Mouse (Mus musculus) MEL (cell line): ENCODE data around the gene Plxnd1. TPM values are rescaled to one million over a fixed set of nuclear protein-coding genes. Genes with fewer than 3 reads are reported as not detected.
A peak's percentile ranks its signal among the peaks of the same experiment; 100 is the strongest.

Experiments used
- DNase-seq: peaks from one replicate; pipeline ENCODE4 v3.0.0; 2011; ENCODE audit warnings: low read depth, low spot score
- H3K27ac ChIP-seq: 2 replicates; pipeline ENCODE4 v1.5.1; 2012; ENCODE audit warnings: low read depth, mild to moderate bottlenecking, control low read depth, low read length, moderate library complexity; ENCODE audit not compliant: control insufficient read depth
- H3K27me3 ChIP-seq, 2 experiments: fragments of 150-350 bp in 1 of 2; sonication (generic) in 1 of 2; 2 replicates each; pipeline ENCODE4 v1.6.1; 2012; ENCODE audit warnings: low read length in 2 of 2, mild to moderate bottlenecking in 2 of 2, improper control_type of control experiment in 1 of 2, moderate library complexity in 1 of 2; ENCODE audit not compliant: insufficient read depth in 2 of 2, control insufficient read depth in 1 of 2
- H3K36me3 ChIP-seq, 2 experiments: 2 replicates each; pipeline ENCODE4 v1.6.1; 2012 to 2014; ENCODE audit warnings: low read length in 2 of 2, improper control_type of control experiment in 1 of 2, inconsistent platforms in 1 of 2, mild to moderate bottlenecking in 1 of 2; ENCODE audit not compliant: insufficient read depth in 2 of 2, control insufficient read depth in 1 of 2
- H3K4me1 ChIP-seq, 2 experiments: fragments of 150-350 bp in 1 of 2; sonication (generic) in 1 of 2; 2 replicates each; pipeline ENCODE4 v1.6.1; 2012; ENCODE audit warnings: low read length in 2 of 2, improper control_type of control experiment in 1 of 2, mild to moderate bottlenecking in 1 of 2; ENCODE audit not compliant: insufficient read depth in 2 of 2, control insufficient read depth in 1 of 2
- H3K4me3 ChIP-seq, 2 experiments: fragments of 150-350 bp in 1 of 2; sonication (generic) in 1 of 2; 2 replicates each; pipeline ENCODE4 v1.5.1; 2012; ENCODE audit warnings: low read depth in 2 of 2, low read length in 2 of 2, mild to moderate bottlenecking in 2 of 2, moderate library complexity in 2 of 2, control low read depth in 1 of 2, improper control_type of control experiment in 1 of 2; ENCODE audit not compliant: control insufficient read depth in 1 of 2, insufficient read depth in 1 of 2
- H3K79me2 ChIP-seq: 2 replicates; pipeline ENCODE4 v1.6.1; 2012; ENCODE audit warnings: mild to moderate bottlenecking, low read length, moderate library complexity; ENCODE audit not compliant: control insufficient read depth, poor library complexity, insufficient read depth
- H3K9ac ChIP-seq: 2 replicates; pipeline ENCODE4 v1.6.1; 2012; ENCODE audit warnings: low read depth, mild to moderate bottlenecking, control low read depth, low read length, moderate library complexity; ENCODE audit not compliant: control insufficient read depth, poor library complexity, severe bottlenecking
- H3K9me3 ChIP-seq: fragments of 150-350 bp; sonication (generic); replicated peaks from 2 replicates; pipeline ENCODE4 v1.6.1; 2012; ENCODE audit warnings: mild to moderate bottlenecking, low read length, improper control_type of control experiment, moderate library complexity; ENCODE audit not compliant: insufficient read depth
- GABPA ChIP-seq: IDR thresholded peaks from 2 replicates; pipeline ENCODE4 v1.6.1; 2012; ENCODE audit warnings: low read depth, mild to moderate bottlenecking, inconsistent platforms, low read length, improper control_type of control experiment, moderate library complexity
- MAZ ChIP-seq: IDR thresholded peaks from 2 replicates; pipeline ENCODE4 v1.6.1; 2012; ENCODE audit warnings: low read depth, mild to moderate bottlenecking, inconsistent platforms, low read length, improper control_type of control experiment
- MEF2A ChIP-seq: IDR thresholded peaks from 2 replicates; pipeline ENCODE4 v1.6.1; 2014; ENCODE audit warnings: low read depth, mild to moderate bottlenecking, inconsistent platforms, low read length, improper control_type of control experiment; ENCODE audit not compliant: poor library complexity, insufficient replicate concordance, severe bottlenecking; ENCODE audit errors: extremely low read depth
- MXI1 ChIP-seq: IDR thresholded peaks from 2 replicates; pipeline ENCODE4 v1.6.1; 2011; ENCODE audit warnings: mild to moderate bottlenecking, low read depth, low read length, improper control_type of control experiment
- POLR2A ChIP-seq, 2 experiments: IDR thresholded peaks; 2 replicates each; pipeline ENCODE4 v1.6.1; 2011 to 2012; ENCODE audit warnings: low read length in 2 of 2, mild to moderate bottlenecking in 2 of 2, control low read depth in 1 of 2, improper control_type of control experiment in 1 of 2, low read depth in 1 of 2, moderate library complexity in 1 of 2; ENCODE audit not compliant: control insufficient read depth in 1 of 2, insufficient read depth in 1 of 2, poor library complexity in 1 of 2
- SIN3A ChIP-seq: IDR thresholded peaks from 2 replicates; pipeline ENCODE4 v1.6.1; 2012; ENCODE audit warnings: low read length, improper control_type of control experiment, inconsistent platforms
- TAL1 ChIP-seq: IDR thresholded peaks from 2 replicates; pipeline ENCODE4 v1.6.1; 2012; ENCODE audit warnings: mild to moderate bottlenecking, inconsistent platforms, low read length, moderate library complexity, mixed read lengths
- TBP ChIP-seq: IDR thresholded peaks from 2 replicates; pipeline ENCODE4 v1.8.0; 2011; ENCODE audit warnings: low read depth, low read length, improper control_type of control experiment
- USF1 ChIP-seq: IDR thresholded peaks from 2 replicates; pipeline ENCODE4 v1.6.1; 2014; ENCODE audit warnings: low read depth, mild to moderate bottlenecking, inconsistent platforms, low read length, improper control_type of control experiment, moderate library complexity
- USF2 ChIP-seq, 2 experiments: IDR thresholded peaks; 2 replicates each; pipeline ENCODE4 v1.6.1; 2011 to 2012; ENCODE audit warnings: improper control_type of control experiment in 2 of 2, low read length in 2 of 2, borderline replicate concordance in 1 of 2, inconsistent platforms in 1 of 2, low read depth in 1 of 2, mild to moderate bottlenecking in 1 of 2; ENCODE audit not compliant: insufficient read depth in 1 of 2
- ZKSCAN1 ChIP-seq: IDR thresholded peaks from 2 replicates; pipeline ENCODE4 v1.6.1; 2012; ENCODE audit warnings: low read depth, mild to moderate bottlenecking, inconsistent platforms, low read length, improper control_type of control experiment, moderate library complexity
- ZNF384 ChIP-seq: IDR thresholded peaks from 2 replicates; pipeline ENCODE4 v1.6.1; 2012; ENCODE audit warnings: low read depth, mild to moderate bottlenecking, inconsistent platforms, low read length, improper control_type of control experiment
- polyA plus RNA-seq, 2 experiments: library from polyadenylated mRNA; stranded (reverse) in 1 of 2; unstranded in 1 of 2; fragments of >175 nt in 1 of 2; fragments of >200 nt in 1 of 2; gene quantifications; 2 replicates each; pipeline versions ENCODE4 v1.2.1 to v1.2.4; 2012; ENCODE audit warnings: low replicate concordance in 2 of 2, low read depth in 1 of 2; ENCODE audit not compliant: insufficient read length in 2 of 2, insufficient read depth in 1 of 2, missing spikeins in 1 of 2
- total RNA-seq: library from RNA; depleted of rRNA; stranded (reverse); fragments of 300-350 nt; gene quantifications from 2 replicates; pipeline ENCODE4 v1.2.3, GENCODE M21; 2012

Gene Plxnd1
- total and polyA plus RNA-seq, 3 experiments = 4.8 to 19.2 TPM; not detected in 1

DNA sequence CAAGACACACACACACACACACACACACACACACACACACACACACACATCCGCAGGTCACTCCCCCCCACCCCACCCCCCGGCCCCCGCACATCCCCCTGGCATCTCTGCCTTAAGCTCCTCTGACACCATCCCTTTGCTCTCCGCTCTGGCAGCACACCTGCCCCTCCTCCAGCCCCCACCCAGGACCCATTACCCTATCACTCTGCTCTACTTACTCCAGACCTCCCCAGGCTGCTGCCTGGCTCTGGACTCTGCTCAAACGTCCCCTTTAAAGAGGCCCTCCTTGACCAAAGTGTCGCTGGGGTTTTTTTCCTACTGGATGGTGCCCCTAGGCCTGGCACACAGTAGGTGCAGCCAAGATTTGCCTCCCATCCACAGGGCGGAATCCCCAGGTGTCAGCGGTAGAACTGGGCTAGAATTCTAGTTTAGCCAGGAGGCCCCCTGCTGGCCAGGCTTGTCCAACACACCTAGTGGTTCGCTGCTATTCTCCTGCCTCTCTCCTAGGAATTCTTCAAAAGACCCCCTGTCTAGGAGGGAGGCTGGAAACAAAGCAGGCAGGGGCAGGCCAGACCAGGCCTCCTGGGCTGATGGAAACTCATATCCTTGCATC, 12.9 kb upstream of the Plxnd1 start (continued):
- TF ChIP-seq USF2 (IDR thresholded peaks at IDR 0.05; ENCODE audit: borderline replicate concordance in 1 of 2, insufficient read depth in 1 of 2, low read depth in 1 of 2, low read length in 2 of 2) = no peak

DNA sequence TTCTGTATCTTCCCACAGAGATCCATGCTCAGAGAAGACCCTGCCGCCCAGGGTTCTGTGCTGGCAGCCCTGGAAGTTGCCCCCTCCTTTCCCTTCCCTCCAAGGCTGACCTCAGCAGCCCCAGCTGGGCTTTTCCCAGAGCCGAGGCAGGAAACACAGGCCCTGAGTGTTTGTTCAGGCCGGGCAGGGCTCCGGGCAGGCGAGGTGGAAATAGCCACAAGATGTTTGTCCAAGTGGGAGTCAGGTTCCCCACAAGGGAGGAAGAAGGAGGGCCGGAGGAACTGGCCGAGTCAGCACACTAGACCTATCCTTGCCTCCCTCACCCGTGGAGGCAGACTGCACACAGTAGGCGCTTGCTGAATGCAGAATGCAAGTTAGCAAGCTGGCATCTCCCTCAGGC, 11.9 kb upstream of the Plxnd1 start:
- TF ChIP-seq ZKSCAN1 = peak; percentile 39; the same call in 1 of the 2 replicates
- no peak for TF ChIP-seq TAL1
- Histone ChIP-seq H3K9ac (no peak overlapping the region), H3K9me3 (no peaks in the 10 kb centered on the region), H3K4me3 (no peak overlapping the region), H3K36me3 (no peaks in the 10 kb centered on the region), H3K27me3 (no peaks in the 10 kb centered on the region), H3K27ac (no peak overlapping the region), H3K79me2 (no peaks in the 10 kb centered on the region), H3K4me1 (0 out of 4 replicates have a peak, but pooled peaks cover 0 to 4% of the 10 kb centered on the region in 2 experiments)
- no peak for DNase-seq

- 0 out of 4 replicates have a peak, but pooled peaks cover 0 to 4% of the 10 kb centered on the region in 2 experiments for H3K4me1 ChIP-seq
- no peak for DNase-seq
- TF ChIP-seq POLR2A (IDR thresholded peaks at IDR 0.05; ENCODE audit: control insufficient read depth in 1 of 2, insufficient read depth in 1 of 2, low read depth in 1 of 2, low read length in 2 of 2, poor library complexity in 1 of 2) (no peak), USF1 (no peak), MEF2A (no peak), TBP (no peak)
- TF ChIP-seq, all 39 proteins: peak for 0
- no peaks in the 10 kb centered on the region for H3K36me3 ChIP-seq
- H3K9me3 ChIP-seq = no peaks in the 10 kb centered on the region
- no peaks in the 10 kb centered on the region for H3K79me2 ChIP-seq
- no peak overlapping the region for H3K4me3 ChIP-seq
- no peaks in the 10 kb centered on the region for H3K27me3 ChIP-seq
- H3K27ac ChIP-seq = no peak overlapping the region
- H3K9ac ChIP-seq = no peak overlapping the region
Measured at GRCm38 (mm10) chr6:116005959-116006288, 11.1 kb upstream of the Plxnd1 start.

DNA sequence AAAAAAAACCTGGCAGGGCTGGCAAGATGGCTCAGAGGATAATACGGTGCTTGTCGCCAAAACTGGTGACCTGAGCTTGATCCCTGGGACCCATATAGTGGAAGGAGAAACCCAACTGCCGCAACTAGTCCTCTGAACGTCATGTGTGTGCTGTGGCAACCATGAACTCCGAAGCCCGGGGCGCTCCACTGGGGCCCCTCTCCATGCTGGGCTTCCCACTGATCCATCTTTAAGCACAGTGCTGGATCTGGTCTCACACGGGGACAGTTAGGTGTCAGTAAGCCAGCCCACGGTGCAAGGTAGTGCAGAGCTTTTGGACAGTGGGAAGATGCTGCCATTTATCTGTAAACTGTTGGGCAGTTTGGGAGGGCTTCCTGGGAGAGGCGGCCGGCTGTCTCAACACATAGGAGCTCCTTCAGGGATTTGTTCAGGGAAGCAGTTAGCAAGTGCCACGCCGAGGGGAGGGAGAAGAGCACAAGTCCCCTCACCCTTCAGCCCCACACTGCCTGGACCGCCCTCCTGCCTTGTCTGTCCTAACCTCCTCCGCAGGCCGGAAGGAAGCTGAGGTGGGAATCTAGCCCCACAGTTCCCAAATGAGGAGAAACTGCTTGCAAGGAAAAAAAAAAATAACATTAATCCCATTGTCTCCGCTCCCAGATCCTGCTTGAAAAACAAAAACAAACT, 10.6 kb upstream of the Plxnd1 start:
- Histone ChIP-seq H3K27me3 (no peaks in the 10 kb centered on the region), H3K27ac (no peak overlapping the region), H3K9me3 (no peaks in the 10 kb centered on the region), H3K4me1 (0 out of 4 replicates have a peak, but pooled peaks cover 0 to 4% of the 10 kb centered on the region in 2 experiments), H3K9ac (no peak overlapping the region), H3K4me3 (no peak overlapping the region), H3K79me2 (no peaks in the 10 kb centered on the region), H3K36me3 (no peaks in the 10 kb centered on the region)
- DNase-seq = no peak
- no peak for TF ChIP-seq MXI1
- no peak for TF ChIP-seq GABPA
- no peak for TF ChIP-seq SIN3A
- no peak for TF ChIP-seq ZNF384
- TF ChIP-seq MAZ = no peak
